Mouse (Mus musculus): ENCODE measurements at regions not wholly inside any gene's neighbourhood (a gene's known extent, or its start where the extent isn't known, plus 50 kb on each side); places are given as distances from the start of the nearest gene placed in this dataset.
A peak's percentile ranks its signal among the peaks of the same experiment; 100 is the strongest.

GRCm38 (mm10) chr16:30118876-30119275 lies 54.7 kb downstream of the Hes1 start:
- DNase-seq, result no peak

GRCm38 (mm10) chr16:30120330-30121265 lies 56.4 kb downstream of the Hes1 start:
- no peak for DNase-seq

- DNase-seq, result no peak
These were observed 57.4 kb downstream of the Hes1 start for GRCm38 (mm10) chr16:30121596-30121995.

GRCm38 (mm10) chr16:30122211-30123070 lies 58.3 kb downstream of the Hes1 start:
- DNase-seq, result no peak

- DNase-seq, result no peak
These were observed 62.8 kb downstream of the Hes1 start for GRCm38 (mm10) chr16:30127015-30127414.

- DNase-seq, result no peak
These were observed 64.6 kb downstream of the Hes1 start for GRCm38 (mm10) chr16:30128787-30129186.

- no peak for DNase-seq
These were observed 65.3 kb downstream of the Hes1 start for GRCm38 (mm10) chr16:30129218-30130112.

GRCm38 (mm10) chr16:30130113-30130471 lies 65.9 kb downstream of the Hes1 start:
- DNase-seq, result no peak

- no peak for DNase-seq
These were observed 67.9 kb downstream of the Hes1 start for GRCm38 (mm10) chr16:30132086-30132485.

- no peak for DNase-seq
These were observed 70.5 kb downstream of the Hes1 start for GRCm38 (mm10) chr16:30134642-30135165.

- DNase-seq, result no peak
These were observed 72.7 kb downstream of the Hes1 start for GRCm38 (mm10) chr16:30136849-30137248.

- DNase-seq, result no peak
These were observed 73.6 kb downstream of the Hes1 start for GRCm38 (mm10) chr16:30137812-30138211.

GRCm38 (mm10) chr16:30144818-30145464 lies 80.8 kb downstream of the Hes1 start:
- no peak for DNase-seq

- DNase-seq, result peak; percentile 62 to 66
These were observed 81.5 kb downstream of the Hes1 start for GRCm38 (mm10) chr16:30145465-30146207.

GRCm38 (mm10) chr16:30146208-30146525 lies 82.0 kb downstream of the Hes1 start:
- DNase-seq, result no peak

GRCm38 (mm10) chr16:30147296-30147695 lies 83.1 kb downstream of the Hes1 start:
- no peak for DNase-seq

GRCm38 (mm10) chr16:30151104-30151503 lies 86.9 kb downstream of the Hes1 start:
- no peak for DNase-seq

- peak; percentile 43 to 53 for DNase-seq
These were observed 90.9 kb downstream of the Hes1 start for GRCm38 (mm10) chr16:30155070-30155469.

GRCm38 (mm10) chr16:30155486-30156246 lies 91.5 kb downstream of the Hes1 start:
- no peak for DNase-seq

- DNase-seq, result no peak
These were observed 94.0 kb downstream of the Hes1 start for GRCm38 (mm10) chr16:30158184-30158583.

All from B cell, adult 2 months (primary cell).